Mouse (Mus musculus): Measurements from ENCODE around the gene Plg. TPM values are rescaled to one million over a fixed set of nuclear protein-coding genes. Genes with fewer than 3 reads are reported as not detected.

The Plg gene
- polyA plus RNA-seq (2015; fragmentation: Nextera tagmentation; extraction: Ambion mirVana) = 0.10 and 0.13 TPM in 2 replicates

DNA sequence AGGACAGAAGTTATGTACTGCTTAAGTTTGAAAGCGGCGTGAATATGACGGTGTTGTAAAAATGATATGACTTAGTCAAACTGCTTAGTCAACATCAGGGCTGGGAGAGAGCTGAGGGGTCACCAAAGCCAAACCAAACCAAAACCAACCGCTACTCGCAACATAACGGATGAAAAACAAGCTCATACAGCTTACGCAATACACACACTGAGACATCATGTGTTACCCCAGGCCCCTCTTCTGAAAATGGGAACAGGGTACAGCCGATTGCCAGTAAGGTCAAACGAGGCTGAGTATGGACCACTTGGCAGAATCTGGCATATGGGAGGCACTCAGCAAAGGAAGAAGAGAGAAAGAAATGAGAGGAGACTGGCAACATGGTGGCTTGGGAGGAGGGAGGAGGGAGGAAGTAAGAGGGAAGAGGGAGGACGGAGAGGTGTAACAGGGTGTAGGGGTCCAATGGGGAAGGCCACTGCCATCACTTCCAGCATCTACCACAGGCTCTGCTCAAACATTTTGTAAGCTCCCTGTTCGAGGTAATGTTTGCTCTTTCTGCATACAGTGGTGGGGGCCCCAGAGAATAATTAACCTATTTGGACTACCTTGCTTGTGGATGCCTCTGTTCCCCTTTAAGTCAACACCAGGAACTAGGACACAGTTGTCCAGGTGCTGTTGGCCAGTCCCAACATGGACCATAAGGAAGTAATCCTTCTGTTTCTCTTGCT, at the start of gene Plg:
Plg (plus strand) TSS at position 628 of the 725 bp plus-strand sequence.
- ATAC-seq = no peak
- no peak within 1 kb of the TSS for H3K9ac ChIP-seq (ENCODE audit: low read depth, low read length)
- no peaks in the 10 kb centered on the region for H3K4me1 ChIP-seq (replicated peaks; ENCODE audit: control insufficient read depth, insufficient read depth, low read length)
- no peaks in the 10 kb centered on the region for H3K27me3 ChIP-seq (replicated peaks; ENCODE audit: control insufficient read depth, insufficient read depth, low read length)
- H3K27ac ChIP-seq (ENCODE audit: low read depth, low read length) = no peak within 1 kb of the TSS
- 70% methylated on average over 11 of the region's 11 CpGs for WGBS
- no peaks in the 10 kb centered on the region for H3K36me3 ChIP-seq (ENCODE audit: control insufficient read depth, insufficient read depth)
- TF ChIP-seq CTCF (IDR thresholded peaks at IDR 0.05; ENCODE audit: low read depth) = no peak
- H3K4me2 ChIP-seq (replicated peaks; ENCODE audit: low read depth) = no peak within 1 kb of the TSS
- H3K9me3 ChIP-seq (ENCODE audit: control insufficient read depth) = no peaks in the 10 kb centered on the region
- H3K4me3 ChIP-seq (ENCODE audit: low read depth, low read length) = no peak within 1 kb of the TSS

DNA sequence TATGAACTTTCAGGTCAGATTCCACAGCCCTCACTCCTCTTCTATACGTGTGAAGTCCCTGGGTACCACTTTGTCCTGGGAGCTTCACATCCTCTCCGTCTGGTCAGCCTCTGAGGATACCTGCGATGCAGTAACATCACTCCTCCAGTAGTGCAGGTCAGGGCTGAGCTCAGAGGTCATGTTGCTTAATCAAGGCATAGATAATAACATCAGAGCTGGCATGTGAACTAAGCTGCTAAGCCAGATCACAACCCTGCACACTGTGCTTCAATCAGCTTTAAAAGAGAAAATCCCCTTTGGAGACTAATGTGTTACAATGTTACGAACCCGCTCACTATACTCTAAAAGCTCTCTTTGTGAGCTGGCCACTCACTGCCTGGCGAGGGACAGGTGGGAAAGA, 43.3 kb upstream of the Plg start:
- 54% methylated on average over 6 of the region's 6 CpGs for WGBS
- no peak overlapping the region for H3K4me2 ChIP-seq (replicated peaks; ENCODE audit: low read depth)
- H3K4me1 ChIP-seq (replicated peaks; ENCODE audit: control insufficient read depth, insufficient read depth, low read length) = peaks cover 4% of the 10 kb centered on the region; the same call in 1 of the 2 replicates
- H3K4me3 ChIP-seq (ENCODE audit: low read depth, low read length) = no peak overlapping the region
- H3K9me3 ChIP-seq (ENCODE audit: control insufficient read depth) = no peaks in the 10 kb centered on the region
- no peak overlapping the region for H3K27ac ChIP-seq (ENCODE audit: low read depth, low read length)
- H3K9ac ChIP-seq (ENCODE audit: low read depth, low read length) = no peak overlapping the region
- ATAC-seq = 0 out of 2 replicates have a peak, but pooled peaks have one; percentile 44
- peak; percentile 39 for TF ChIP-seq CTCF (IDR thresholded peaks at IDR 0.05; ENCODE audit: low read depth)
- no peaks in the 10 kb centered on the region for H3K36me3 ChIP-seq (ENCODE audit: control insufficient read depth, insufficient read depth)
- H3K27me3 ChIP-seq (replicated peaks; ENCODE audit: control insufficient read depth, insufficient read depth, low read length) = no peaks in the 10 kb centered on the region

DNA sequence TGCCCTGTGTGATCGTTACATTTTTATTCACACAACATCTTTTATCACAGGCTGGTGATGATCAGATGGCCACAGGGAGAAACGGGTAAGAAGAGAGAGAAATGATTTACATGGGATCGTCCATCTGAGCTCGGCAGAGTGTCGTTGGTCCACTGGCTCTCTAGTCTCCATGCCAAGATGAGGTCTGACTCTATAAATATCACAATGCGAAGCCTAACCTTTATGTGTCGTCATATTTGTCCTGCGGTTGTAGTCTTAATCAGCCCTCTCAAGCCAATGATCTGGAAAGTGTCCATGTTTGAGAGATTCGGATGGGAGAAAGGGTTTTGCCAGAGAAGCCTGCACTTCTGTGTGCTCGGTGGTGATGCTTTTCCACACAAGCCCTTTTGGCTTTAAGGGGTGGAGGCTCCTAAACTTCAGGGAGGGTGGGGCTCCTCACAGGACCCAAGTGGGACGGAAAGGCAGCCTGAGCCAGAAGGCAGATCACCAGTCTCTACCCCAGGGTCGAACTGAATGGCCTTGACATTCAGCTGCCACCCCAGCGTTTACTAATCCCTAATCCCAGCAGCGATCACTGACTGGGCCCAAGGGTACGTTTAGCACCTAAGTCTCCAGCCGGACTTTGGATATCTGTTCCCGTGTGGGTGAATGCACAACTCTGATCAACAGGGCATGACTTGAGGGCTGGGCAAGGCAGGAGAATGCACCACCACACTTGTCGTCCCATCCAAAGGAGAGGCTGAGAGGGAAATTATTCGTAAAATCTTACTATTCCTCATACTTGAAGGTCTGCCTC, 42.1 kb upstream of the Plg start:
- Histone ChIP-seq H3K4me3 (ENCODE audit: low read depth, low read length) (no peak overlapping the region), H3K27ac (ENCODE audit: low read depth, low read length) (no peak overlapping the region; the same call in 1 of the 2 replicates), H3K36me3 (ENCODE audit: control insufficient read depth, insufficient read depth) (no peaks in the 10 kb centered on the region), H3K4me1 (replicated peaks; ENCODE audit: control insufficient read depth, insufficient read depth, low read length) (peaks cover 4% of the 10 kb centered on the region; the same call in 1 of the 2 replicates), H3K27me3 (replicated peaks; ENCODE audit: control insufficient read depth, insufficient read depth, low read length) (no peaks in the 10 kb centered on the region), H3K4me2 (replicated peaks; ENCODE audit: low read depth) (no peak overlapping the region), H3K9me3 (ENCODE audit: control insufficient read depth) (no peaks in the 10 kb centered on the region), H3K9ac (ENCODE audit: low read depth, low read length) (no peak overlapping the region)
- no peak; the same call in 1 of the 2 replicates for ATAC-seq
- TF ChIP-seq CTCF (IDR thresholded peaks at IDR 0.05; ENCODE audit: low read depth) = no peak
- WGBS = 77% methylated on average over 19 of the region's 19 CpGs

DNA sequence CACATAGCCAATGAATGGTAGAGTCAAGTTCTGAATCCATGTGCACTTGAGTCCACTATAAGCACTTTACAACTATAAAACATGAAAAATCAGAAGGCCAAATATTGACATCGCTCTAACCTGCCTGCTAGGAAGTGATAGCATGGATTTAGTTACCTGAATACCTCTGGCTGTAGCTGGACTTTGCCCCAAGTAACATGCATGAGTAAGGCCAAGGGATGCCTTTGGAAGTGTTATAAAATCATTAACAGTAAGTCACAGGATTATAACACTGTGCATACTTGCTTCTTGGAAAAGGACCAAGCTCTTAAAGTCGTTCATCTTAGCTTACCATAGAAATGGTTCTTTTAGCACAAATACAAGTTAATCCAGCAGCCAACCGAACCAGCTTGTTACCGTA, 41.3 kb upstream of the Plg start:
- H3K4me2 ChIP-seq (replicated peaks; ENCODE audit: low read depth) = no peak overlapping the region
- H3K9me3 ChIP-seq (ENCODE audit: control insufficient read depth) = no peaks in the 10 kb centered on the region
- ATAC-seq = peak; percentile 87
- WGBS = 27% methylated on average over 4 of the region's 4 CpGs
- H3K4me3 ChIP-seq (ENCODE audit: low read depth, low read length) = no peak overlapping the region
- H3K4me1 ChIP-seq (replicated peaks; ENCODE audit: control insufficient read depth, insufficient read depth, low read length) = peaks cover 4% of the 10 kb centered on the region; the same call in 1 of the 2 replicates
- no peak for TF ChIP-seq CTCF (IDR thresholded peaks at IDR 0.05; ENCODE audit: low read depth)
- no peaks in the 10 kb centered on the region for H3K36me3 ChIP-seq (ENCODE audit: control insufficient read depth, insufficient read depth)
- H3K27ac ChIP-seq (ENCODE audit: low read depth, low read length) = no peak overlapping the region
- H3K9ac ChIP-seq (ENCODE audit: low read depth, low read length) = no peak overlapping the region
- H3K27me3 ChIP-seq (replicated peaks; ENCODE audit: control insufficient read depth, insufficient read depth, low read length) = no peaks in the 10 kb centered on the region

DNA sequence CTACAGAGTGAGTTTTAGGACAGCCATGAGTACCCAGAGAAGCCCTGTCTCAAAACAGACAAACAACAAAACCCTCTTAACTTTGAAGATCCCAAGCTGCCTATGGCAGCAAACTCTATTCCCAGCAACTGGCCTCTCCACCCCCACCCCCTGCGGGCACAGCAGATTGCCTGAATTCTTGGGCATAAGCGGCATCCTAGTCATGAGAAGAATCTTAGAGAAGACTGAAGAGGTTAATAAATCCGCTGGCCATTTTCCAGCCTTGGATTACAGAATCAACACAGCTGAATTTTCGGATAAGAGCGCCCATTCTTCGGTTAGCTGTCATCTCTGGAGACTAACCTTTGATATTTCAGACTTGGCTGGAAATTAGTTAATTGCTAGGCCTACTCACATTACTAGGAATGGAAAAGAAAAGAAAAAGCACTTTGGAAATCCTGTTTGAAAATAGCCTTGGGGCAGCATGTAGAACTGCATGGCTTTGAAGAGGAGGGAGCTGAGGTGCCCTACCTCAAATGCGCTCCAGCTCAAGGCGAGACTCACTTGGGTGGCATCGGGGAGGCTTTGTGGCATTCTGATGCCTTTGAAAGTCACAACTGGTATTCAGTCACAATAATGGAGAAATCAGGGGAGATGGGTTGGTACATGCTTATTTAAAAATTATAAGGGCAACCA, 34.6 kb upstream of the Plg start:
- H3K4me3 ChIP-seq (ENCODE audit: low read depth, low read length) = no peak overlapping the region
- no peaks in the 10 kb centered on the region for H3K36me3 ChIP-seq (ENCODE audit: control insufficient read depth, insufficient read depth)
- no peak for ATAC-seq
- no peaks in the 10 kb centered on the region for H3K9me3 ChIP-seq (ENCODE audit: control insufficient read depth)
- H3K4me2 ChIP-seq (replicated peaks; ENCODE audit: low read depth) = no peak overlapping the region
- no peaks in the 10 kb centered on the region for H3K4me1 ChIP-seq (replicated peaks; ENCODE audit: control insufficient read depth, insufficient read depth, low read length)
- no peak overlapping the region for H3K9ac ChIP-seq (ENCODE audit: low read depth, low read length)
- H3K27me3 ChIP-seq (replicated peaks; ENCODE audit: control insufficient read depth, insufficient read depth, low read length) = no peaks in the 10 kb centered on the region
- no peak overlapping the region for H3K27ac ChIP-seq (ENCODE audit: low read depth, low read length)
- no peak for TF ChIP-seq CTCF (IDR thresholded peaks at IDR 0.05; ENCODE audit: low read depth)
- 81% methylated on average over 9 of the region's 9 CpGs for WGBS

DNA sequence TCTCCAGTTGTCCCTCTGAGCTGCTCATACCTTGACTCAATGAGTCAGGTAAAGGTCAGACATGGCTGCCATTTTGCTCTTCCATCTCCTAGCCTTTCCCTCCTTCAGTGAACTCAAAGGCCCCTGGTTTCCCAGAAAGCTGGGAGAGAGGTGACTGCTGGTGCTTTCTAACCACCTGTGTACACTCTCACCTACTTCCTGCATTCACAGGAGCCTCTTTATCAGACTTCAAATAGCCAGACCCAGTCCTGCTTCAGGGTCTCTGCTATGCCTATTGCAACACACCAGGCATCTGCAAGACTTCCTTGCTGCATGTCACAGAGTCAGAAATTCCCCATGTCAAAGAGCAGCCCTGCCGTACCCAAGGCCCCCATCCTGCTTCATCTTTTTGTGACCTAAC, 30.9 kb upstream of the Plg start:
- 69% methylated on average over 1 of the region's 1 CpGs for WGBS
- Histone ChIP-seq H3K9ac (ENCODE audit: low read depth, low read length) (no peak overlapping the region), H3K27me3 (replicated peaks; ENCODE audit: control insufficient read depth, insufficient read depth, low read length) (no peaks in the 10 kb centered on the region), H3K36me3 (ENCODE audit: control insufficient read depth, insufficient read depth) (no peaks in the 10 kb centered on the region), H3K9me3 (ENCODE audit: control insufficient read depth) (no peaks in the 10 kb centered on the region), H3K4me2 (replicated peaks; ENCODE audit: low read depth) (no peak overlapping the region), H3K4me1 (replicated peaks; ENCODE audit: control insufficient read depth, insufficient read depth, low read length) (no peaks in the 10 kb centered on the region), H3K27ac (ENCODE audit: low read depth, low read length) (no peak overlapping the region), H3K4me3 (ENCODE audit: low read depth, low read length) (no peak overlapping the region)
- TF ChIP-seq CTCF (IDR thresholded peaks at IDR 0.05; ENCODE audit: low read depth) = no peak
- no peak for ATAC-seq

Data from intestine, postnatal 0 days (tissue).